Mouse (Mus musculus): ENCODE data around the gene Myl7.
A peak's percentile ranks its signal among the peaks of the same experiment; 100 is the strongest.
"Not testable (repeated sequence)": the region's sequence is repeated elsewhere in the genome, so short reads cannot be mapped to it uniquely, and the experiment has no call there.

Myl7 gene

DNA sequence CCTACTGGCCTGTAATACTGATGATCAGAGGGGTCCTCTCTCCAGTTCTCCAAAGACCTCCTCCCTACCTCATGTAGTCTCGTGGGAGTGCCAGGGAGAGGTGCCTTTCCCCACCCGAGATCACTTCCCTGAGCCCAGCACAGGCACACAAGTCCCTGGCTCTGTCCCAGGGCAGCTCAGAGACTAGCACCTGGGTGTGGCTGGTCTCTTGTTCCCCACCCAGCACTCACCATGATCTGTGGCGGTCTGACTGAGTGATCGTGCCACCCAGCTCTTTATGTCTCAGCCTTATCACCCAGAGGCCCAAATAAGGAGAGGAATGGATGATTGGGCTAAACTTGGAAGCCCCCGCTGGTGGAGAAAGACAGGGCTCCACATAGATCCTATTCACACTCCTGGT is at the start of gene Myl7:
Myl7 (minus strand) TSS at position 252 of the 400 bp plus-strand sequence.
- no peak for DNase-seq

DNA sequence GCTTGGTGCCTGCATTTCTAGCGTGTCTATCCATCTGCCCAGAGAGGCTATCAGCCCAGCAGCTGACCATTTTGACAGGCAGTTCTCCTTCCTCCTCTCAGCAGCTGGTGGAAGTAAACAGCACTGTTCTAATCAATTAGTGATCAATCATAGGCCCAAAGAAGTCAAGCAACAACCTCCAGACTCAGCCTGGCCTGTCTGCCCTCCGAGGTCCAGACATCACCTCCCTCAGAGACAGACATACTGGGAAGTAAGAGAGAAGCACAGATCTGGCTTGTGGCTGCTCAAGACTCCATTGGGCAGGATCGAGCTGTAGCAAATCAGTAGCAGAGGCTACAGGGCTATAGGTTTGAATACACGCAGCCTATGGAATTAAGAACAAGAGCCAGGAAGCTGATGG is 49.2 kb upstream of the Myl7 start:
- no peak for DNase-seq

DNA sequence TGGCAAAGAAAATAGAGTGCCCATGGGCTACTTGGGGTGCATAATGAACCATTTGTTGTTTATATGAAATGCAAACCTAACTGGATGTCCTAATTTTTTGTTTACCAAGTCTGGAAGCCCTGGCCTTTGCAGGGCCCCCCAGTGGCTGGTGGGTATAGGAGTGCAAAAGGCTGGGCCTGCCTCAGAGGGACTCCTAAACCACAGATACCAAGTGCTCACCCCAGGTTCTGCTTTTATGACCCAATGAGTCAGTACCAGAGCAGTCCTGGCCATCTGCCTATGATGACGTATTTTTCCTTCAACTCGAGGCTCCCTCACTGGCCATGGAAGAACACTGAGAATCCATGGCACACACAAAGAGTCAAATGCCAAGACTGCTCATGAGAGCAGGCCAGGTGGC is 46.5 kb upstream of the Myl7 start:
- no peak for DNase-seq

DNA sequence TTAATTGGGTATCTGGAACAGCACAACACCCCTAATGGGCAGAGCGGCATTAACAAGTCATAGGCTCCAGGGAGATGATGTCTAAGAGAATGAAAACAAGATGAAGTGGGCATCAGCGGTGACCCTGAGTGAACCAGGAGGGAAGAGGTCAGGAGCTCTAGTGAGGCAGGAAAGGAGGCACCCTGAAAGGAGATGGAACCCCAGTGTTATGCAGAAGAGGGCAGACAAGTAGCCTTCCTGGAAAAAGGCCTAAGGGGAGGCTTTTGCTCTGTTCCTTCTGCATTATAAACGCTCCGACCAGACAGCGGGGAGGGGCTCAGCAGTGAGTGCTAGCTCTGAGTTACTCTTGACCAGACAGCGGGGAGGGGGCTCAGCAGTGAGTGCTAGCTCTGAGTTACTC is 44.4 kb upstream of the Myl7 start:
- no peak for DNase-seq

- not testable (repeated sequence) for DNase-seq
These were observed 35.9 kb upstream of the Myl7 start for GRCm38 (mm10) chr11:5934531-5934930.

- DNase-seq, result peak; percentile 34
These were observed 33.4 kb upstream of the Myl7 start for GRCm38 (mm10) chr11:5931947-5932346.

- DNase-seq, result no peak
These were observed 32.0 kb upstream of the Myl7 start for GRCm38 (mm10) chr11:5930578-5930977.

DNA sequence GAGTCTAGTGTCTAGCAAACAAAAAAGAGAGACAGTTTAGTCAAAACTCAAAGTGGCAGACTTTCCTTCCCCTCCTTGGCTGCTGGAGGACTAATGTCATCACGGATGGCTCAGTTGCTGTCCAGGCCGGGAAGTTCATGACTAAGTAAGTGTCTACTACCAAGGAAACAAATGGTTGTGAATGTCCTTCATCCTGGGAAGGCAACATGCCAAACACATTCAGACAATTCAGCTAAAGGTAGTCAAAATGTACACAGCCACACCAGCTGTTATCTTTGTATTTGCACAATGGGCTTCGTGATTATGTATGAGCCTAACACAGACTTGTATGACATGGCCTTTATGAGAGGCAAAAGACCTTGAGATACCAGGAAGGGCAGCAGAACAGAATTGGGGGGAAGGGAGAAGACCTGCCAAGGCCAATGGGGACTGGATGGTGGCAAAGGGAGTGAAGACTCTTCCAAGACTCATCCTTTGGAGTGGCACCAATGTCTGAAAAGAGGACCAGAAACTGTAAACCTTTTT is 28.2 kb upstream of the Myl7 start:
- no peak for DNase-seq

DNA sequence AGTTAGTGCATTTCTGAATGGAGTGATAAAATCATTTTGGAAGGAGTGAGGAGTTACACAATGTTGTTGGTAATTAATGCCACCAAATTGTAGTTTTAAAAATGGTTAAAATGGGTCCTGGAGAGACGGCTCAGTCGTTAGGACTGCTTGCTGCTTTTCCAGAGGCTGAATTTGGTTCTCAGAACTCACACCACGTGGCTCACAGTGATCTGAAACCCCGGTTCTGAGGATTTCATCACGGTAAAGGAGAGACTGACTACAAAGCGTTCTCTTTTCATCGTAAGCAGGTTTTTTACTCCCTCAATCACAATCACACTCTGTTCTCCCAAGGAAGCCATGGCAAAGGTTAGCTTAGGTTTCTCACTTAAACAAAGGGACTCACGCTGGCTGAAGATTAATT is 26.1 kb upstream of the Myl7 start:
- DNase-seq, result no peak

- peak; percentile 39 for DNase-seq
These were observed 21.9 kb upstream of the Myl7 start for GRCm38 (mm10) chr11:5920323-5920960.

DNA sequence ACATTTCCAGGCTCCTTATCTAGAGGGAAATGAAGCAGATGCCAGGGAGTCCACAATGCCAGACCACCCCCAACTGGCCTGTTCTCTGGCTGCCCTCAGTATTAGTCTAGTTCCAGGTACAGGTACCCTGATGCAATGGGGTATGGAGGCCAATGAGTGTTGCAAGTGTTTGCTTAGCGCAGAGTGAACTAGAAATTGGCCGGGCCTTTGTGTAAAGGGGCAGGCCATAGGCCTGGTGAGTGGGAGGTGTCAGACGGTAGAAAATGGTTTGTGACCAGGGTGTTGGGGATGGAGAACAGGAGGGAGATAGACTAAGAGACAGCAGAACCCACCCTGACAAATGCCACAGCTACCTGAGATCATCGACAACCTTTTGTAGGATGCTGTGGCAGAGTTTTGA is 21.0 kb upstream of the Myl7 start:
- DNase-seq, result no peak

- DNase-seq, result no peak
These were observed 19.5 kb upstream of the Myl7 start for GRCm38 (mm10) chr11:5918111-5918510.

- no peak for DNase-seq
These were observed 17.6 kb upstream of the Myl7 start for GRCm38 (mm10) chr11:5916178-5916548.

- DNase-seq, result no peak
These were observed 17.0 kb upstream of the Myl7 start for GRCm38 (mm10) chr11:5915429-5916177.

DNA sequence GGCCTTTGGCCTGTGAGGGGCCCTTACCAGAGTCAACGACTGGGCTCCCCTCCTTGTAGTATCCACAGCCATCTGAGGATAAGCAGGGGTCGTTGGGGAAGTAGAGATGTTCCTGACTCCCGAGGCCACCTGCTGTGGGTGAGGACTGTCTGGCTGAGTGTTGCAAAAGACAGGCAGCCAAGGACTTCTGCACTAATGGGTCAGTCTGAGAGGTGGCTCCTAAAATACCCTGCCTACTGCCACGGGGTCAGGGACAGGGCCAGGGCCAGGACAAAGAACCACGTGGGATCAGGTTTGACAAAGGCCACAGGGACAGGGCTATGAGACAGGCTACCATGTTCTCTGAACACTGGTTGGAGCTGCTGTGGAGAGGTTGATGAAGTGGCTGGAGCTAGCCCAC is 16.4 kb upstream of the Myl7 start:
- no peak for DNase-seq

DNA sequence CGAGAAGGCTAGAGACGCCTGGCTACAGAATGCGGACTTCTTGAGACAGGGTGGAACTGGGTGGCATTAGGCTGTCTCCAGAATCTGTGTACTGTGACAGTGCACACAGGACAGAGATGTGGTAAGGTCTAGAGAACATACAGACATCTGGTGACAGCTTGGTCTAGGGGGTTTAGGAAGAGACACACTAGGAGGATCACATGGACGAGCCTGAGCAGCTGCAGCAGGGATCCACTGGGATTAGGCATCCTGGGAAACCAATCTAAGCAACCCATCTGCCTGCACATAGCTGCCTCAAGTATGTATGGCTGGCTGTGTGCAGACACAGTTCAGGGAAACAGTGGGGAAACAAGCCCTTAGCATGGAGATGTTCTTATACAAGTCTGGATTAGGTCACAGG is 15.4 kb upstream of the Myl7 start:
- DNase-seq, result no peak

DNA sequence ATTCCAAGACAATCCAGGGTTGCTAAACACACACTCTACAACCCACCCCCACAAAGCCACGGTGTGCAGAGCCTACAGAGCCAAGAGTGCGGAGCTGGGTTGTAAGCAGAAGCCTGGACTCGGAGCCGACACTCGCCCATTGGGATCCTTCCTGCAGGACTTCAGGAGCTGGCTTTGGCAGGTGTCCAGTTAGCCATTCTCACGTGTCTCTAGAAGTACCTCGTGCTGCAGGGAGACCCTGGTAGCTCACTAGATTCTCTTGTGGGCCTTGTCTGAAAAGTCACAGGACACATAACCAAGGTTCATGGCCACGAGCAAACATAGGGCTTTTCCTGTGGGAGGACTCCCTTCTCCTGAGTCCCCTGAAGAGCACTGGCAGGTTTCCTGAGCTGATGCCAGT is 14.7 kb upstream of the Myl7 start:
- no peak for DNase-seq

DNA sequence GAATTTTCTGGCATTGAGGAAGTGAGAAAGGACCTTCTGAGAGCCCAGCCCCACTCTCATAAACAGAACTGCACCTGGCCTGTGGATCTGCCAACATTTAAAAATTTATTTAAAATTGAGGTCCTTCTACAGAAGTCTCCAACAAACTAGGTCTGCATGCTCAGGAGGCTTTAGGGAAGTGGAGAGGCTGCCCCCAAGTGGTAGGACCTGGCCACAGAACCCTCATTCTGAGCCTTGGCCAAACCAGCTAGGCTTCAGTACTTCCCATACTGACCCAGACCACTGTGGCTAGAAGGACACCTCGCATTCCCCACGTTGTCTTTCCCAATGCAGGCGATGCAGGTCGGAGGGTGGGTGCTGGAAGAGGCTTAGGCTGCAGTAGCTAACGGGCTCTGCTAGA is 14.1 kb upstream of the Myl7 start:
- peak; percentile 55 for DNase-seq

GRCm38 (mm10) chr11:5908642-5909041 is 10.1 kb upstream of the Myl7 start:
- DNase-seq, result no peak

GRCm38 (mm10) chr11:5907096-5907495 is 8.5 kb upstream of the Myl7 start:
- no peak for DNase-seq

DNA sequence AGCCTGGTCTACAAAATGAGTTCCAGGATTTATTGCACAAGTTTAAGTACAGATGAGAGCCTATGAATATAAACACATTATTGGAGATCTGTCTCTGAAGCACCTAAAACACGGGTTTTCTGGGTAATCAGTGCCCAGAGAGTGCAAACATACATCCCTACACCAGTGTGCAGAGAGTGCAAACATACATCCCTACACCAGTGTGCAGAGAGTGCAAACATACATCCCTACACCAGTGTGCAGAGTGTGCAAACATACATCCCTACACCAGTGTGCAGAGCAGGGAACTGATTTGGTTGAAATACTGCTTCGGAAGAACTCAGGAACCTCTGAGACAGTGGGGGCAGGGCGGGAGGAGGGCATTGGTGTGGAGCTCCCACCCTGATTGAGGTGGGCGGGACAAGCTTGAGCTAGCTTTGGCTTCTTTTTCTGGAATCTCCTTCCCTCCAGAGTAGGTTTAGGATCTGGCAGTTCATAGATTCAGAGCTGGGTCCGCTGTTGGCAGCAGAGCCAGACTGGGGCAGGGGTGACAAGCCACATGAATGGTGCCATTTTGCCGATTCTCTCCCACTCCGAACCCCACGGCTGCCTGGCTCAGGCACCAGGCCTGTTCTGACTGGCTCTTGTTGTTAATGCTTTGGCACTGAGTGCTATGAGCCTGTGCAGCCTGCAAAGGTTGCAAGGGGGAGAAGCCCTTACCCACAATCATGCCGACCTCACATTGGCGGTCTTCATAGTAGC is 7.4 kb upstream of the Myl7 start:
- no peak for DNase-seq

GRCm38 (mm10) chr11:5904871-5905270 is 6.3 kb upstream of the Myl7 start:
- no peak for DNase-seq

DNA sequence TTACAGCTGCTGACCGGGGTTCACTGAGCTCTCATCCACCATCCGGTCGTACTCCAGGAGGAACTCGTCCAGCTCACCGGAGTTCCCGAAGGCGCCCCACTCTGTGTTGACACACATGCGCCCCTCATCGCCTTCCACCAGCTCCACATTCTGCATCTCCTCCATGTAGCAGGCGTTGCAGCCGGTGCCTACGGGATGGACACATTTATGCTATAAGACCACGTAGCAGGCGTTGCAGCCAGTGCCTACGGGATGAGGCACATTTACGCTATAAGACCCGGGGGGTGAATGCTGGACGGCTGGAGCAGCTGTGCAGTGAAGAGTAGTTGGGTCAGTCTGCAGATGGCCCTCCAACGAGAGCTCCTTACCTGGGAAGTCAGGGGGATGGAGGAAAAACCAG is 5.8 kb upstream of the Myl7 start:
- no peak for DNase-seq

GRCm38 (mm10) chr11:5903844-5904243 is 5.3 kb upstream of the Myl7 start:
- DNase-seq, result no peak

Measured in thymus, postnatal 14 days (tissue).